Mouse (Mus musculus) E14TG2a.4 (cell line): ENCODE measurements at regions not wholly inside any gene's neighbourhood (a gene's known extent, or its start where the extent isn't known, plus 50 kb on each side); places are given as distances from the start of the nearest gene placed in this dataset.

ENCODE experiments used
- H3K27me3 ChIP-seq: 2 replicates; pipeline ENCODE4 v1.6.1; 2014; ENCODE audit warnings: low read length, control low read depth; ENCODE audit not compliant: insufficient read depth
- H3K36me3 ChIP-seq: 2 replicates; pipeline ENCODE4 v1.6.1; 2014; ENCODE audit warnings: low read length, control low read depth; ENCODE audit not compliant: insufficient read depth
- H3K4me1 ChIP-seq: replicated peaks from 2 replicates; pipeline ENCODE4 v1.6.1; 2014; ENCODE audit warnings: low read depth, low read length, control low read depth
- H3K4me3 ChIP-seq: replicated peaks from 2 replicates; pipeline ENCODE4 v1.5.1; 2014; ENCODE audit warnings: mild to moderate bottlenecking, low read length
- H3K9me3 ChIP-seq: 2 replicates; pipeline ENCODE4 v1.6.1; 2014; ENCODE audit warnings: low read length, control low read depth
- CTCF ChIP-seq: conservative IDR thresholded peaks from 2 replicates; pipeline ENCODE4 v1.5.1; 2014; ENCODE audit warnings: low read length
- NANOG ChIP-seq: IDR thresholded peaks from 2 replicates; pipeline ENCODE4 v1.6.1; 2014; ENCODE audit warnings: borderline replicate concordance, low read length, mixed read lengths
- POU5F1 ChIP-seq: IDR thresholded peaks from 2 replicates; pipeline ENCODE4 v1.6.1; 2014; ENCODE audit warnings: low read length, borderline replicate concordance

GRCm38 (mm10) chr2:72674229-72674628 lies 198.3 kb downstream of the Cdca7 start:
- H3K4me3 ChIP-seq, result no peak overlapping the region
- no peaks in the 10 kb centered on the region for H3K4me1 ChIP-seq
- no peaks in the 10 kb centered on the region; the same call in 1 of the 2 replicates for H3K27me3 ChIP-seq
- no peak for TF ChIP-seq NANOG
- no peak for TF ChIP-seq POU5F1
- TF ChIP-seq CTCF, result no peak
- H3K9me3 ChIP-seq, result no peaks in the 10 kb centered on the region
- H3K36me3 ChIP-seq, result no peaks in the 10 kb centered on the region

- no peaks in the 10 kb centered on the region; the same call in 1 of the 2 replicates for H3K27me3 ChIP-seq
- no peak for TF ChIP-seq NANOG
- no peak for TF ChIP-seq CTCF
- TF ChIP-seq POU5F1, result no peak
- H3K4me1 ChIP-seq, result no peaks in the 10 kb centered on the region
- no peaks in the 10 kb centered on the region for H3K9me3 ChIP-seq
- H3K4me3 ChIP-seq, result no peak overlapping the region
- H3K36me3 ChIP-seq, result no peaks in the 10 kb centered on the region
Measured at GRCm38 (mm10) chr2:72674856-72675440, 199.0 kb downstream of the Cdca7 start.

- Histone ChIP-seq H3K9me3 (0 out of 2 replicates have a peak, but pooled peaks cover 3% of the 10 kb centered on the region), H3K4me3 (no peak overlapping the region), H3K4me1 (no peaks in the 10 kb centered on the region), H3K36me3 (no peaks in the 10 kb centered on the region), H3K27me3 (no peaks in the 10 kb centered on the region; the same call in 1 of the 2 replicates)
- no peak for TF ChIP-seq CTCF
- TF ChIP-seq NANOG, result no peak
- no peak for TF ChIP-seq POU5F1
Measured at GRCm38 (mm10) chr2:72677731-72678130, 201.8 kb downstream of the Cdca7 start.

- TF ChIP-seq POU5F1 (no peak), NANOG (no peak), CTCF (no peak)
- Histone ChIP-seq H3K9me3 (peaks cover 28% of the 10 kb centered on the region), H3K4me1 (no peaks in the 10 kb centered on the region)
Measured at GRCm38 (mm10) chr2:72688031-72688430, 212.1 kb downstream of the Cdca7 start.

GRCm38 (mm10) chr2:72701081-72701480 lies 225.1 kb downstream of the Cdca7 start:
- Histone ChIP-seq H3K36me3 (no peaks in the 10 kb centered on the region), H3K27me3 (peaks cover 9% of the 10 kb centered on the region; the same call in 1 of the 2 replicates), H3K9me3 (no peaks in the 10 kb centered on the region), H3K4me1 (peaks cover 14% of the 10 kb centered on the region), H3K4me3 (no peak overlapping the region)
- TF ChIP-seq NANOG (no peak), CTCF (no peak), POU5F1 (no peak)

More at GRCm38 (mm10) chr2:72688031-72688430, 212.1 kb downstream of the Cdca7 start:
- H3K27me3 ChIP-seq, result peaks cover 3% of the 10 kb centered on the region; the same call in 1 of the 2 replicates
- H3K36me3 ChIP-seq, result no peaks in the 10 kb centered on the region
- no peak overlapping the region for H3K4me3 ChIP-seq

- TF ChIP-seq POU5F1 (no peak), CTCF (no peak), NANOG (no peak)
- Histone ChIP-seq H3K4me3 (no peak overlapping the region), H3K27me3 (peaks cover 9% of the 10 kb centered on the region; the same call in 1 of the 2 replicates), H3K9me3 (no peaks in the 10 kb centered on the region), H3K36me3 (no peaks in the 10 kb centered on the region), H3K4me1 (peaks cover 14% of the 10 kb centered on the region)
Measured at GRCm38 (mm10) chr2:72703238-72703637, 227.3 kb downstream of the Cdca7 start.

GRCm38 (mm10) chr2:72707676-72708659 lies 232.0 kb downstream of the Cdca7 start:
- Histone ChIP-seq H3K4me3 (no peak overlapping the region), H3K36me3 (no peaks in the 10 kb centered on the region), H3K9me3 (no peaks in the 10 kb centered on the region), H3K27me3 (peaks cover 13% of the 10 kb centered on the region; the same call in 1 of the 2 replicates), H3K4me1 (peaks cover 7% of the 10 kb centered on the region; the same call in 1 of the 2 replicates)
- TF ChIP-seq CTCF, result no peak
- TF ChIP-seq NANOG, result no peak
- no peak for TF ChIP-seq POU5F1

- H3K36me3 ChIP-seq, result no peaks in the 10 kb centered on the region
- H3K4me1 ChIP-seq, result no peaks in the 10 kb centered on the region; the same call in 1 of the 2 replicates
- TF ChIP-seq POU5F1 (no peak), NANOG (no peak), CTCF (no peak)
- no peak overlapping the region for H3K4me3 ChIP-seq
- no peaks in the 10 kb centered on the region for H3K27me3 ChIP-seq
- 0 out of 2 replicates have a peak, but pooled peaks cover 5% of the 10 kb centered on the region for H3K9me3 ChIP-seq
Measured at GRCm38 (mm10) chr2:72716931-72717330, 241.0 kb downstream of the Cdca7 start.
